Mouse (Mus musculus) cerebellum, adult 2 months (tissue): ENCODE measurements around the gene Peli1.

ENCODE experiments used
- CTCF ChIP-seq: fragments of 200-500 bp; IDR thresholded peaks from 2 replicates; pipeline ENCODE4 v1.5.1; 2011; ENCODE audit warnings: low read depth, mild to moderate bottlenecking, control low read depth, low read length, moderate library complexity, borderline replicate concordance; ENCODE audit not compliant: insufficient read depth
- POLR2A ChIP-seq: fragments of 200-500 bp; IDR thresholded peaks from 2 replicates; pipeline ENCODE4 v1.6.1; 2011; ENCODE audit warnings: low read length, control low read depth, borderline replicate concordance; ENCODE audit not compliant: insufficient read depth

GRCm38 (mm10) chr11:21092621-21093020, 1.5 kb downstream of the Peli1 start:
- TF ChIP-seq POLR2A, result no peak
- TF ChIP-seq CTCF, result no peak
